Mouse (Mus musculus) CD4-positive, CD25-positive, alpha-beta regulatory T cell, adult 2 months (primary cell): ENCODE measurements at regions not wholly inside any gene's neighbourhood (a gene's known extent, or its start where the extent isn't known, plus 50 kb on each side); places are given as distances from the start of the nearest gene placed in this dataset.

Source experiments
- DNase-seq: peaks from one replicate; pipeline ENCODE4 v3.0.0-alpha.2; 2012; ENCODE audit warnings: low read depth, low spot score

DNA sequence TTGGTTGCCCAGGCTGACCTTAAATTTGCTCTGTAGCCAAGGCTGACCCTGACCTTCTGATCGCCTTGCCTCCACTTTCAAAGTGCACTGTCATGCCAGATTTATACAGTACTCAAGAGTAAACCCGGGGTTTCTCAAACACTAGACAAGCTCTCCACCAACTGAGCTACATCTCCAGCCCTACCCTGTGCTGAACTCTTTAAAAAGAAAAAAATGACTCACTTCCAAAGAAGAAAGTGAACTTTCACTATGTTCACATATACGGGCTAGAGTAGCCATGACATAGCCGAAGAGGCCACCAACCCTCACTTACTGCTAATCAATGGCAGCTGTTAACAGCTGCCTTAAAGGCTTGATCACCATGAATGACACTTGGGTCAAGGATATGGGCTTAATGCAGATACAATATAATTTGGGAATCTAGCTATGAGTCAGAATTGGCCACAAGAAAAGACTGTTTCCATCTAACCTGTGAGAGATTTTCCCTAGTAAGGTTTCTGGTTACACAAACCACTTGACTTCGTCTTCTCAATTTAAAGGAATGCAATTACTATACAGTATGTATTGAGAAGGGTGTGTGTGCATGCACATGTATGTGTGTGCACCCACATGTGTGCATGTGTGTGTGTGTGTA lies 157.4 kb upstream of the Tgfbr2 start:
- DNase-seq: no peak

DNA sequence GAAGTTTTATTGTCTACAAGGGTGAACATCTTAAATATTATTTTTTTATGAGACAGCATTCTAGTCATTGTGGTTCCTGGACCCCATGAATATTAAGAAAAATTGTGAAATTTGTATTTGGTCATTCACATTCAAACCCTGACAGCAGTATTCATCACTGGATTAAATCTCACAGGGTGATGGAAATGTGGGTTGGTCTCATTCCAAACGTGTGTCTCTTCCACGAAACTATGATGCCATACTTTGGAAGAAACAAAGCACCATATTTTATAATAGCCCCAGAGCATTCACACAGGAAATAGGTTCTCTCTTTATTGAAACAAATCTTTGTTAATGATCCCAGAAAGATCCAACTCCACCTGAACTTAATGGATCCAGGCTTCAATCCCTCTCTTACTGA lies 156.2 kb upstream of the Tgfbr2 start:
- DNase-seq: no peak

DNA sequence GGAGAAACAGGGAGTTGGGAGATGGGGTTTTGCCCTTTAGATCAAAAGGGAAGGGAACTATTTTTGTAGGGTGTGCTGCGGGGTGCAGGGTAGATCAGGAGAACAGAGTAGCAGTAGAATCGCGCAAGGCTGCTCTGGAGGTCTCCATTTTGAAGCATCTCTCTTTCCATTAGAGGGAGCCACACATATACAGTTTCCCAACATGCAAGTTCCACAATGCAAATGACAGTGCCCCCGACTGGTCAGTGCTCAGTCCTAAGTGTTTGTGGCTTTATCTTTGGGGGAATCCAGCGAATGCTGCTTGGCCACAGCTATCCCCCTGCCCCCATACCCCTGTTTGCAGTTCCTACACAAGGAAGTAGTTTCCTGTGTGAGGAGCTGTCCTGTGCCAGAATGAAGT lies 155.6 kb upstream of the Tgfbr2 start:
- peak; percentile 32 for DNase-seq

DNA sequence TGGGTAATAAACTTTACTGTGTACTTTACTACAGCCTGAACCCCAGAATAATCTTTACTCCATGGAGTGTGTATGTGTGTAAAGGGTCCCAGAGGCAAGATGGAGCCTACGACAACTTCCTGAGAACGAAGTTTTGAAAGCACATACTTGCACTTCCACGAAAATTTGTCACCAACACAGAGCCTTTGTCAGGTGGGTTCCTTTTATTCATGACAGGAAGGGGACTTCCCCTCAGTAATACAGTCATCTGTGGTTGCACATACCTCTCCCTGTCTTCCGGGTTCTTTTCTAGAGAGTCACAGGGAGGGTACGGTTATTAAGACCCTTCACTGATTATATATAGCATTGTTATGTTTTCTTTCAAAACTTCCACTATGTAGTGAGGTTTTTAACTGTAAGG lies 154.0 kb upstream of the Tgfbr2 start:
- peak; percentile 81 for DNase-seq

DNA sequence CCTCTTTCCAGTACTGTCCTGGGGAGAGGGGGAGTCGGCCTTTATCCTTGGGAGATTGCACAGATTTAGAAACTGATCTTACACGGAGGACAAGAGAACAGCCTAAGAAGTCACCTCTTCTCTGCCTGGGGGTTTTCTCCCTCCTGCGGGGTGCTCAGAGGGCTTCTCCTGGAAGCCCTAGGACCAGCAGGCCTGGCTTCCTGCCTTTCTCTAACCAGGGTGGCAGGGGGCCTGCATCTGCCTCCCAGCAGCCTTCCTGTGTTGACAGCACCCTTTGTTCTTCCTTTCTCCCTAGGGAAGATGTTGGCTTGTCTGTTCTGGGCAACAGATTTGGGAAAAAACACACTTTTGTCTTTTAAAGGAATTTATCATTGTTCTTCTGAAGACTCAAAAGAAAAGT lies 153.0 kb upstream of the Tgfbr2 start:
- DNase-seq: peak; percentile 21

DNA sequence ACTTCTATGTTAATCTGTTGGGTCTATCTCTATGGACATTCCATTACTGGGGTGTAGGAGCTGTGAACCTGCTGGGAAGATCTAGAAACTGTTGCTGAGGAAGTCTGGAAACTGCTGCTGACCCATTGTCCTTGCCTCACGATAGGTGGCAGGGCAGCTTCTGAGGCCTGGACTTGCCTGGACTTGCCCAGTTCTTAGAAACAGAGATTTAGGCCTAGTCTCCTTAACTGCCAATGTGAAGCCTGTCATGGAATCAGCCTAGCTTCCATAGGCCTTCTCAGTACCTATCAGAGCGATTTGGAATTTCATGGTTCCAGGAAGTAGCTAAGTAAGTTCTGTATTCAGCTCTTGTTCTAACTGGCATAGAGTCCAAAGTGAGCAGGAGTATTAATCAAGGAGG lies 151.9 kb upstream of the Tgfbr2 start:
- DNase-seq: no peak

DNA sequence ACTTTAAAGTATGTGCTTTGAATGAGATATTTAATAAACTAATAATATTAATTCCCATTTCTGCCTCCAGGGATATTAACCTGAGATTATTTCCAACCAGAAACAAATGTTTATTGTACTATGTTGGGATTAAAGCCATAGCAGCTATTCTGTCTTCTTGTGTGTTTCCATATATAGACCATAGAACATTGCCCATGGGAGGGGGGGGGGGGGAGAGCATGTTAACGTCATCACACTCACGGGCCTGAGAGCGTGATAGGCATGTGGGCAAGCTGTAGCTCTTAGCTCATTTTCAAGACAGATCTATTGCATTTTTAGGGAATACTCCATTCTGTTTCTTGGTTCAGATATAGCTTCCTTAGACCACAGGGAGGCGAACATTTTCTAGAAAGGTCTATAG lies 149.8 kb upstream of the Tgfbr2 start:
- no peak for DNase-seq

DNA sequence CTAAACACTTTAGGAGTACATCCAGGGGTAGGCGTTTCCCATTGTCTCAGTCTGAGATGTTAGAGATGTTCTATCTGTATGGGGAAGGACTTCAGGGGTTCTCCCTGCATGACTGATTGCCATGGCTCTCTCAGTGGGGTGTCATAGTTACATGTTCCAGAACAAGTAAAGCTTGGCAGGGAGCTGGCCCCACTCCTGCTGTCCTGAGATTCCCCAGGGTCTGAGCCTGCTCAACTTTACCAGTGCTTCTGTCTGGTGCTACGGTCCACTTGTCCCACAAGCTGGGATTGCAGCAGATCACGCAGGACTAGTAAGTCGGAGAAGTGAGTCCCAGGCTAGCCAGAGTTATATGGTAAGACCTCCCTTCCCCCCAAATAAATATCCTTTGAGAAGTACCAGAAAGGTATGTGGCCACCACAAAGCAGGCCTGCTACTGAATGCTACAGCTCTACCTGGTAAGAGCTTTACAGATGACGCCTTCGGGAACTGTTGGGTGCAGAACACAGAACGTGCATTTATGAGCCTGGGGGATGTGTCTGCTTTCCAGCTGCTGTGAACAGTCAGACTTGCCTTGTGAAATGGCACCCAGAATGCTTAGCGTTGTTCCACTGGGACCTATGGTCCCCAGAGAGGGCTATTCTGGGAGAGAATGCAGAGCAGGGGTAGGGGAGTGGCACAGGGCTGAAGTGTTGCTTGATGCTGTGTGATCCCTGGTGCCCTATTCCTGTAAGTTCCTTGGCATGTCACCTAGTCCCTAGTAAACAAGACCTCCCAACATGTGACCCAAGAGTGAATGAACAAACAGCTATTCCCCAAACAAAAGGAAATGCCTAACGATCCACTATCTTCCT lies 148.9 kb upstream of the Tgfbr2 start:
- no peak for DNase-seq

DNA sequence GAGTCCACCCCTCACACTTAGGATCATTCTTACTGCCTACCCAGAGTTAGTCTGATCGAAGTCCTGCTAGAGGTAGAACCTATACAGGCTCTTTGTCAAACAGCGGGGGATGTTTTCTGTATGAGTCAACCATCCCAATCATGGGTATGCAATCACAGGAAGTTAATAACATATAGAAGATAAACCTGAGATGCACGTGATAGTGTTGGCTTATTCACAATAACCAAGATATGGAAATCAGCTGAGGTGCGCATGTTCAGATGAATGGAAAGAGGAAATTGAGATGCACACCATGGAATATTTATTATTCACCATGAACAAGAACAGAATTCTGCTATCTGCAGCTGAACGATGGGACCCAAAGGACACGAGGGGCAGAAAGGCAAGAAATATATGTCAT lies 146.7 kb upstream of the Tgfbr2 start:
- peak; percentile 31 for DNase-seq

DNA sequence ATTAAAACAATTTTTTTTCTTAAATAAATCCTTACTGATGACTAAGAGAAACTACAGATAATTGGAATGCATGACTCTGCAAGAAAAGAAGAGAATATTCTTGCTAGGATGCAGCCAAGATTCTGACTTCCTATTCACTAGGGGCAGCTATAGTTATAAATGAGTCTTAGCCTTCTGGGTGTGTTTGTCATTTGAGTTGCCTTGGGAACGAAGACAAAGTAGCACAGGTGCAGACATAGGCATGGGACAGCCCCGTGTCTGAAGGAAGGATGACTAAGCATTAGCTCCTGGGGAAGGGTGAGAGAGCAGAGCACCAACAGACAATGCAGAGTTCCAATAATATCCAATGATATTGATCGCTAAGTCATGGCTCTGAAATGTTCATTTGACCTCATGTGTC lies 144.3 kb upstream of the Tgfbr2 start:
- DNase-seq: peak; percentile 77

DNA sequence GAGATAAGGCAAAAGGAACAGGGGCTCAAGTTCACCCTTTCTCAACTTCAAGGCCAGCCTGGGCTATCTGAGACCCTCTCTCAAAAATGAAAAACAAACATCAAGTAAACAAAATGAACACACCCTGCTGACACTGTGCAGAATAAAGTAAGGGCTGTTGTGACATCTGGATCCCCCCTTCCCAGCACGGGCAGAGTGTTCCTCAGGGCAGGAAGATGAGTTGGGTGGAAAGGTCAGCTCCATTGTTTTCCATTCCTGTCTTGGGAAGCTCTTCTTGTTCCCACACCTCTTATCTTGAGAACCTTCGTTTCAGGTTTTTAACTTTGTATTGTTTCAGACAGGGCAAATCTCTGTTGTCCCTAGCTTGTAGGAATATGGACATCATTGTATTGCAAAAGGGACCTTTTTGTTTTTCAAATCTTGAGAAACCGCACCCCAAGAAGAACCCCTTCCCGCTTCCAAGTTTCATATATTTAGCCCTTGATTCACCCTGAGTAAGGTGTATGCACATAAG lies 141.5 kb upstream of the Tgfbr2 start:
- no peak for DNase-seq

DNA sequence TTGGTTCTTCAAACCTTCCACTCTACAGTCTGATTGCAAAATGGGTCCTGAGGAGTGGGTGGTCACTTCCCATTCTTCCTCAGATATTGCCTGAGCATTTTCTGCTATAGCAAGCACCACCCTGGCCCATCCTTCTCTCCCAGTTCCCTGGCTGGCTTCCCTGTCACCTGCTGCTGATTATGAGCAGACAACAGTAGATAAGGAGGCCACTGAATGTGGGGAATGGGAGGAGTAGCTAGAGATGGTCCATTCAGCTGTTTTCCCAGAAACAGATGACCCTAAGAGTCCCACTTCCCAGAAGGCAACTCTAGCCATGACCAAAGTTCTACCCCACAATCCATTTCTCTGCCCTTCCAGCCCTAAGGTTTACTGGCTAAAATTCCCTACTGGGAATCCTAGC lies 139.6 kb upstream of the Tgfbr2 start:
- DNase-seq: no peak

DNA sequence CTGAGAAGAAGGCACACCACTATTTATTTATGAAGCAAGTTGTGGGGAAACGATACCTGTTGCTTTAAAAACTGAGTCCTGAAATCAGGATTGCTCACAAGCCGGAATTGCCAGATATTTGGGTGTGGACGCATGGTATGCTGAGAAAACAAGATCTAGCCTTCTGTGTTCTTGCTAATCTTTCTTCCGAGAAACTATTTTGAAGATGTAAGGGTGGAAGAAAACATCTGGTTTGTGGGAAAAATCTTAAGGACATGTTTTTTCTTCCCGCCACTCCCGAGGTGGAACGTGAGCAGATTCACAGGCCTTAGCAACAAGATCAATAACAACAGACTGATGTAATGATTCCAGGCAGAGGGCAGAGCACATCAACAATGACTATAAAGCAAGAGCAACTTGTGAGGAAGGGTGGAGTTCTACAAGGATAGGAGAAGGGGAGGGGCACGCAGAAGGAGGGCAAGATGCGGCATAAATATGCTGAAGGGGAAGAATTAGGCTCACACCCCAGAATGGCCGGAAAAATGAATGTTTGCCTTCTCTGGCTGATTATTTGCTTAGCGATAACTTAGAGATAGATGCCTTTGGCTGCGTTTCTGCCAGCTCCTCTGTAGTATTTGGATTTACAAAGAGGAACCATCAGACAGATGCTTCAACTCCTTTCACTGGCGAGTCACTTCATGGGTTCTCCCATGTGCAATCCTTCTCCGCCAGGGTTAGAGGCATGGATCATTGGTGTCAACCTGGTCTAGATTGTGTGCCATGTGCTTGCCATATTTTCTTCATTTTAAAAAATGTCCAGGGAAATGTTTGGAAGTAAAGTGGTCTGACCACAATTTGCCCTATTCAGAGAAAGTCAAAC lies 139.0 kb upstream of the Tgfbr2 start:
- no peak for DNase-seq

DNA sequence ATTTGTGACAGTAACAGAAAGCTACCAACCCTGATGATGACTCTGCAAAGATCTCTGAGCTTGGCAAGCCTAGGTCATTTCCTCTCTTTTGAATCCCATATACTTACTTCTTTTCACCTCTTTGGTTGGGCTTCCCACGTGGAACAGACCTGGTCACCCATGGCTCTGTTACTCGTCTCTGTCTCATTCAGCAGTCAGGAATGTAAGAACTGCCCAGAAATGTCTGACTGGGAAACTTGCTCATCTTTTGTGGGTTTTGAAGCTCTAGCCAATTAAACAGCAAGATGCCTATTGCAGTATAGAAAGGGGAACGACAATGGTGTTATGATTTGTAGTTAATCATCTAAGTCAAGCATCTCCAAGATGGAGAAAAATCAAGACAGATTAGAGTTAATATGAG lies 136.2 kb upstream of the Tgfbr2 start:
- DNase-seq: no peak

DNA sequence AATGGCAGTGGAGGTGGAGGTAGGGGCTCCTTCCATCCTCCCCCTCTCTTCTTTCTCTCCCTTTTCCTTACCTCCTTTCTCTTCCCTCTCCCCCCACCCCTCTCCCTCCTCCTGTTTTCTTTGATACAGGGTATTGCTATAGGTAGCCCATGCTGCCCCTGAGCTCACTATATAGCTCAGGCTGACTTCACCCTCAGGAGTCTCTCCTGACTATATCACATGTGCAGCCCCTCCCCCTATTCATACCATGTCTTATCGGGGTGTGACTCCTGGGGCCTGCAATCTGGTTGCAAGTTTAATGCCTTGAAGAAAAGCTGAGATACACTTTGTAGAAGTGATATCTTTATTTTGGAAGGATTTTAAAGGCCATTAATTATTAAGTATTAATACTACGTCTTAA lies 126.4 kb upstream of the Tgfbr2 start:
- DNase-seq: no peak

DNA sequence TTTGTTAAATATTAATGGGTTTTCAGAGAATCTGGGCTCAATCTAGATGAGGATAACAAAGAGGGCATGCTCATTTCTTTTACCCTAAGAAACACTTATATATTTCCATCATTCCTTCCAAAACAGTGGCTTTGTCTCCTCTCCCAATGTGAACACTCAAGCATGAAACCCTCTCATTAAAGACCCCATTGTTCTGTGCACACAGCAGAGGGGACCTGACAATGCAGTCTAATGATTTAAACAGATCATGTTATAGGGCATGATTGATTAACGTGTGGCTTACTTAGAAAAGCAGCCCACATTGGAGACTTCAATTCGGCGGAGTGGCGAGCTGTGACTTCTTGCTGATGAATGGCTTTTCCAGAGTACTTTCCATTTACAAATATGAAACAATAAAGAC lies 123.6 kb upstream of the Tgfbr2 start:
- no peak for DNase-seq

DNA sequence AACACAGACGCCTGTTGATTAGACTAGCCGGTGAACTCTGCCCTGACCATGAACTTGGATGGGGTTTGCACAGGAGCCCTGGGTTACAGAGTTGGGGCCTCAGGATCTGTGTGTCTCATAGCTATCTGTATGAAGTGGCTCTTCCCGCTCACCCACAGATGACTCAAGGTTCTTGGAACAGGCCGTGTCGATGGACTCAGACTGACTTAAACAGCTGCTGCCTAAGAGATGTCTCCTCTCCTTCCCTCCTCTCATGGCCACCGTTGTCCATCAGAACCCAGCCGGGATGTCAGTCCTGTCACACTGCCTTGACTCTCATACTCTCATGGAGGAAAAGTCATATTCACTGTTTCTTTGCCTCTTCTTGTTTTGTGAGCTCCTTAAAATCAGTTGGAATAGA lies 121.2 kb upstream of the Tgfbr2 start:
- no peak for DNase-seq

DNA sequence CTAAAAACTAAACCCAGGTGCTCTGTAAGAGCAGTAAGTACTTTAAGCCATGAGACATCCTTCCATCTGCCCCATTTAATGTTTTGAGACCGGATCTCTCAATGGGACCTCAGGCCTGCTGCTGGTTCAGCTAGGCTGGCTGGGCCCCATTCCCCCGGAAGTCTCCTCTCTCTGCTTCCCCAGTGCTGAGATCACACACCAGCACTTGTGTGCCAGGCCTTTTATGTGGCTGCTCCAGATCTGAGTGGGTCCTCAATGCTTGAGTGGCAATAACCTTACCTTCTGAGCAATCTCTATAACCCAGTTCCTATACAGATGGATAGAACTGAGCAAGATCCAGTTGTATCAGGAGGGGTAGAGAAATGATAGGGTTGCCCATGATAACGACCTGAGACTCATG lies 118.9 kb upstream of the Tgfbr2 start:
- peak; percentile 82 for DNase-seq

DNA sequence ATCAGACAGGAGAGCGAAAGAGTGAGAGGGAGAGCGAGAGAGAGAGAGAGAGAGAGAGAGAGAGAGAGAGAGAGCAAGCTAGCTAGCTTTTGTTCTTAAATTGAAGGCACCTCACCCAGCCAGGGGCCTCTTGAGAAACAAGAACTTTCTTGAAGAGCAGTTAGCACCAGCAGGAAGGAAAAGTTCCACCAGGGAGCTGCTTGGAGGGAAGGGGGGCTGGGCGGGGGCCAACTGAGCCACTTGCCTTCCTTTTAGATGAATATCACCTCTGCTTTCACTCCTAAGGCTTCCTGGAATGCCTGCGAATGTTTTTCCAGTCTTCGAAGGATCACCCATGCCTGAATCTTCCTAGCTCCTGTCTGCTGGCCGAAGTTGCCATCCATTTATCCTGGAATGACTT lies 118.0 kb upstream of the Tgfbr2 start:
- DNase-seq: no peak

DNA sequence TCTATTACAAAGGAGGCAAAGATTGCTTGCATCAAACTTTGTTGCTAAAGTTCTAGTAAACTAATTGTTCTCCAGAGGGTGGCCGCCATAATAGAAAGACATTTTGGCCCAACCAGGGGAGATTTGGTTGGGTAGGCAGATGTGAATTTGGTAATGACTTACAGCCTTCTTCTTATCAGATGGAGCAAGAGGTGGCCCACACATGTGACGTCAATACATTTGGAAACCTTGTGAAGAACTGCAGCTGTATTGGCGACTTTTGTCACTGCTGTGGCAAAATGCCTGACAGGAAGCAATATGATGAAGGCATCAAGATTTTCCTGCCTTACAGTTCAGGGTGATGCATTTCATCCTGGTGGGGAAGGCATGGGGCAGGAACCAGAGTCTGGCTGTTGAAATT lies 116.5 kb upstream of the Tgfbr2 start:
- DNase-seq: no peak

DNA sequence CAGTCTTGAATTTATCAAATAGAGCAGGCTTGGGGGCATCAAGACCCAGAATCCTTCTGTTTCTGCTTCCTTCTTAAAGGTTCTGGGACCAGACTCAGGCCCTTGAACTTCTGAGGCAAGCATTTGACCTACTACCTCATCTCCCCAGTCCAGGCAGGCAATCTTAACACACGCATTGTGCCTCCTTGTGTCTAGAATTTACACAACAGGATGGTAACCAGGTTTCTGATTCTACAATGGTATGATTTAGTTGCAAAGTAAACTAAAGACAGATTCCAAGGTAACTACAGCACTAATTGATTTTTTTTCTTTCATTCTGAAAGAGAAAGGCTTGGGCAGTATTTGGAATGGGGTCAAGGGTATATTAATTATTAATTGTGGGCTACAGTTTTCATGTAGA lies 115.7 kb upstream of the Tgfbr2 start:
- DNase-seq: peak; percentile 17

DNA sequence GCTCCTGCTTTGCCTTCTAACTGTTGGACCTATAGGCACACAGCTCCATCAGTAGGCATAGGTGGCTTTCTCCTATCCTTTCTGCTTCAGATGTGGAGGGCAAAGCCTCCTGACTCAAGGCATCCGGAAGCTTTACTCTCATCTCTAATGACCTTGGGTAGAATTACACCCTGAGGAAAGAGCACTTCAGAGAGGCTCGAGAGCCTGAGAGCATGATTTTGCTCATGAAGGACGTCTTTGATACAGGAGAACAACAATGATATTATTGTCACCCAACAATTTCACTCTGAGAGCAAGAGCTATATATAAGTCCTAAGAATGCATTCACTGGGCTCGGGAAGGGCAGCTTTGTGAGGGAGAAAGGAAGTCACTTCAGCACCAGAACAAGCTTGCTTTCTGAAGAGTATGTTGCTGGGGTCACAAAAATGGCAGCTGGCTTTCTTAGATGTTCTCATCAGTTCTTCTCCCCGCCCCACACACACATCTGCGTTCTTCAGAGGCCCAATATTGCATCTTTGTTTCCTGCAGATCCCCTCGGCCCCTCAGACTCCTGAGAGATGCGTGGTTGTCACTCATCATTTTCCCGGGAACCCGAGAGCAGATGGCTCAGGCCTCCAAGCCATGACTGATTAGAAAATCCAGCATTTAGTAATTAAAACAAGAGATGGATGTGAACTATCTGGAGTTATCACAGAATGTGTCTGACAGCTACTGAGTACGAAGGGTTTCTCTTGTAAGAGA lies 110.7 kb upstream of the Tgfbr2 start:
- DNase-seq: no peak
